Mouse (Mus musculus) bone marrow macrophage, adult 2 months (primary cell): Measurements from ENCODE around the gene C1qtnf2.

Source experiments
- CTCF ChIP-seq: IDR thresholded peaks from 2 replicates; pipeline ENCODE4 v1.5.1; 2012; ENCODE audit warnings: low read depth, mild to moderate bottlenecking, low read length, moderate library complexity
- POLR2A ChIP-seq: IDR thresholded peaks from 2 replicates; pipeline ENCODE4 v1.6.1; 2012; ENCODE audit warnings: mild to moderate bottlenecking, low read depth, low read length, borderline replicate concordance

DNA sequence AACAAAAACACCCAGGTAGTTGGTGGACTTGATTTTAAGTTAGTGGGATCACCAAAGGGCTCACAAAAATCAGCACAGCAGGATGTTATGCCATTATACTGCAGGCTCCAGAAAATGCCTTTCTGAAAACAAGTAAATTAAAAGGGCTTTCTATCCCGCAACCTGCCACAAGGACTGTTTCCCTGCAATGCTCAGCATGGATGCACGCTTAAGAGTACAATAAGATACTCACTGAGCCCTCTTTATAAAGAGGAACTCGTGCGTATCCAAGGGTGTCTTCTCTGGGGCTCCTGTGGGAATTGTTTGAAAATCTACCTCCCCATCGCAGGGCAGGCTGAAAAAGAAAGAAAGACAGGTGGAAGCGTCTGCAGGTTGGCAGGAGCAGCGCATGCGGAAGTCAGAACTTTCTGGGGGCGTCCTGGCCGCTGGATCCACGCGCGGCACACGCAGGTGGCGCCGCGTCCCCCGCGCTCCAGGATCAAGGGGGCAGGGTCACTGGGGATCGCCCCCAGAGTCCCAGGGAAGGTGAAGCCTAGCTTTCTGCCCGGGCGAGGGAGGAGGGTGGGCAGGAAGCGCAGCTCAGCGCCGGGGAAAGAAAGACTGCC, 54.1 kb downstream of the C1qtnf2 start:
- TF ChIP-seq CTCF, result no peak
- TF ChIP-seq POLR2A, result no peak
